Mouse (Mus musculus): ENCODE measurements at regions not wholly inside any gene's neighbourhood (a gene's known extent, or its start where the extent isn't known, plus 50 kb on each side); places are given as distances from the start of the nearest gene placed in this dataset.

DNA sequence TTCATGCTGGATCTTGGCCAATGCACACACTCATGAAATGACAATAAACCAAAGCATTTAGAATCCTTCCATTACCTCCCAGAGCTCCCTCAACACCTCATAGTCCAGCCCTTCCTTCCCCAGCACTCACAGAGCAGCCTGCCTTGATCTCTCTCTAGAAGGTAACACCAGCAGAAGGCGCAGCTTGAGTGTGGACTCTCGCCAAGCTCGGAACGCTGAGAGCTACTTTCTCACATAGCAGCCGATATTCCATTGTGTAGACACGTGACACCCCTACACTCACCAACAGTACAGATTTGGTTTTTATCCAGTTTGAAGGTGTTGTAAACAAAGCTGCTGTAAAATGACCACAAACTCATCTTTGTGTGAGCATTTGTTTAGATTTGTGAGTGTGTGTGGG is 406.8 kb upstream of the Cdh4 start:
- ATAC-seq: no peak

DNA sequence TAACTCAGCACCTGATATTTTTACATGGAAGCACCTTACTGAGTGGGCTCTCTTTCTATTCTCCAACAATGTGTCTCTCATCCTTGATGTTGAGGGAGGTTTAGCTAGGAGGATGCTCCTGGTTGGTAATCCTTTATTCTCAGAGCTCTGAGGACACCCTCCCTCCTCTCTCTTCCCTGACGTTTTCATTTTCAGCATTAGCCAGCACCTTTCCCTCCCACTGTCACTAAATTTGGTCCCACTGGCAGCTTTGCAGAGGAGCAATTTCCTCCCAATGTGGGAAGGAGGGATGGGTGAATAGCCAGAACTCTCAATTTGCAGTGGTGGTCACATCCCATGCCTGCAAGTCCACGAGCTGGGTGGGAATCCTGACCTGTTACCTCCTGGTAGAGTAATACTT is 402.5 kb upstream of the Cdh4 start:
- ATAC-seq: no peak

DNA sequence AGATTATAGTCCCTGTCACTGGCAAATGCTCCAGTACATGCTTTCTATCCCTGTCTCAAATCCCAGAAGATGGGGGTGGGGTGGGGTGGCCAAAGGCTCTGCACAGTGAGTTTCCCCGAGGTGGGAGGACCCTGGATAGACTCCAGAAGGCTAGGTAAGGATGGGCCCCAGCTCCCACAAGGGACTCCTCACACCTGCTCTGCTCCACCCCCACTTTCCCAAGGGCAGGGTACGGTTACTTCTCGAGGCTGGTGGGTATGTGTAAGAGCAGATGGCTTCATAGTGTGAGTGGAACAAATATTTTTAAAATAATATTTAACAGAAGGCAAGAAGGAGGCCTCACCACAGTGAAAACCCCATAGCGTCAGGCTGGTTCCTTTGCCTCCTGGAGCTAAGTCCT is 398.6 kb upstream of the Cdh4 start:
- no peak for ATAC-seq

DNA sequence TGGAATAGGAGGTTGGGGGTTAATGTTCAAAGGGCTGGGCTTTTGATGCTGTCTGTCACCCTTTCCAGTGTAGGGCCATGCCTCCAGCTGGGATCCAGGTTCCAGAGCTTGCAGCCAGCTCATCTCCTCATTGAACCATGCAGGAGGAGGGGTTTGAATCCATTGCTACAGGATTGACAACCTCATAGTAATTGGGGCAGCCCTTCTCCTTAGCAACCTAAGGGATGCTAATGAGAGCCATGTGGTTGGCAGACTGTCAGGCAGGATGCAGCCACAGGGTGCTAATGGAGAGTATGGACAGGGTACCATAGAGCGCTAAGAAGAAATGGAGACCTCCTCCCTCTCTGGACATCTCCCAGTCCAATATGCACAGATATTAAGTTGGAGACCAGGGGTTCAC is 396.9 kb upstream of the Cdh4 start:
- ATAC-seq: no peak

DNA sequence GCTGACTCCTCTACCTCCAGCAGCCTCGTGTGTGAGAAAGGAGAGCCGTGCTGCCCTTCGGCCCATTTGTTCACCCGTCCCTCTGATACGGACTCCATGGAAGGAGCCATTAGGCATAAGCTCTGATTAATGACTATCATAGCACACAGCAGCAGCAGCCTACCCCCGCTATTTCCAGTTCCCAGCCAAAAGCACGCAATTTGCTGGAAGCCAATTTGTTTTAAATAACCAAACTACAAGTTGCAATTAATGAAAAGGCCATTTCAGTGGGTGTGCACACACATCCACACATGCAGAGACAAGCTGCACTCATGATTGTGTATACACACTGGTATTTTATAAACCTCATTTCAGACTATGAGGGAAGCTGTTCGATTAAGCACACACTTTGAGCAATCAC is 387.8 kb upstream of the Cdh4 start:
- ATAC-seq: no peak

DNA sequence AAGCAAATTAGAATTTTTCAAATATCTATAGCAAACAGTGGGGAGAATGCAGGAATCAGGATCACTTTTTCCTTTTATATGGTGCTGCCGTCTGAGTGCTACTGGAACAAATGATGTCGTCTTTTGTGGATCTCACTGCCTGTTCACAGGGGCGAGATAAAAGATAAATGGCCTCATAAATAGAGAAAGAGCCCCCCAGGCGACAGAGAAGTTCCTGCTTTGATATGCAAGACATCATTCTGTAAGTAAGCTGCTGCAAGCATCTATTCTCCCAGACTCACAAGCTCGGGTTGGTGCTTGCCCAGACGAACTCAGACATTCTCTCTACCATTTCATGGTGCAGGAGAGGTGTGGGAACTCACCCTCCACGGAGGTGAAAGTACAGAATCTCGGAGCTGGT is 377.6 kb upstream of the Cdh4 start:
- ATAC-seq: no peak

DNA sequence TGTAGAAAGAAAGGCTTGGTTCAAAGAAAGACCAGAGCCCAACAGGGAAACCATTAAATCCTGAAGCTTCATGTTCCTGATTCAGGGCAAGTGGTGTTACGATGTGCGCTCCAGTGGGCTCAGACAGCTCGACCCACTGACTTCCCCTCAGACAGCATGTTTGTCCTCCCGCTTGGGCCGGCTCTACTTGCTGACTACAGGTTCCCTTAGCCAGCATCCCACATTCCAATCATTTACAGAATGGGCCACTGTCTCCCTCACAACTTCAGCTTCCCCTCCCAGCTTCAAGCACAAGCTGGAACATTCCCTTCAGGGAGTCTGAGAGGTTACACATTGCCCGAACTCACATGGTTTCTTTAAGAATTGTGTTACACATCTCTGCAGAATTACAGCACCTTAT is 372.7 kb upstream of the Cdh4 start:
- ATAC-seq: no peak

DNA sequence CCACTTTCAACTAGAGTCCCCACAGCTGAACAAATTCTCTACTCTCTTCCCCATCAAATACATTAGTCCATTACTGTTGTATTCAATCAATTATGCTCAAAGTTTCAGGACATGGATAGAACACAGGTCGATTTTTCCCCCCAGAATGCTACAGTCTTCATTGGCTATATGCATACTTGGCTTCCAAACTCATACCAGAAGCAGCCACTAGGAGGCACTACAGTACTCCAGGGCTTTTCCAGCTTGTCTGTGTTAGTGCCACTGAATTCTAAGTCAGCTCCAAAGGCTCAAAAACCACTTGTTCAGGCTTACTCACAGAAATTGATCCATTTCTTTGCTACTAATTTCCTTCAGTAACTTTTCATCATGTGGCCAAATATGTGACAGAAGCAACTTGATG is 371.9 kb upstream of the Cdh4 start:
- ATAC-seq: no peak

DNA sequence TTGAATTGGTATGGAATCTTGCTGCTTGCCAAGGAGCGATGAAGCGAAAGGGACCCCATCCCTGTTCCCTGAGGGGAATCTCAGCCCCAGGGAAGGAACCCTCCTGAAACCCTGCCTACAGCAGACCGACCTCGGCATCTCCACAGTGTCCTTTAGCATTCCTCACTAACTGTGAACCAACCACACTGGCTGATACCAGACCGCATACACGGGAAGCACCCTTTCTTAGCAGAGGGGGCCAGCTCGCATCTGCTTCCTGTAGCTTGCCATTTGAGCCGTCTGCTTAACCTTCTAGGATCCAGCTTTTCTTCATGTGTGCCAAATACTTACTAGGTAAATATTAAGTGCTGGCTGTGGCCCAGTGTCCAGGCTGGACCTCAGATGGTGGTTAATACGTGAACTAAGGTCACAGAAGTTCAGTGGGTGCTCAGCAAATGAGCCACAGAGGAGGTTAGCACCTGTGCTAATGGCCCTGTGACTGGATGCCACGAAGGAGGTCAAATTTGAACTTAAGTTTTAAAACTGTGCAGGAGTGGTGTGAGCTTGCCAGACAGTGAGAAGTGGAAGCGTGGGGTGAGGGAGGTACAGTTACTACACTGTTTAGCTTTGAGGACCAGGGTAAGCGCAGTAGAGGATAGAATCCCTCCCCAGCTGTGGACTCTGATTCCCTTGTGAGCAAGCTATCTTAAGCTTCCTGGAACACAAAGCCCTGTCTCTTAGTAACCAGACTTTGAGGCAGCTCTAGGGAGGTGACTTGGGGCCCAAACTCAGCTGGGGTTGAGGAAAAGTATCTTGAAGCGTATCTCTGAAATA is 361.6 kb upstream of the Cdh4 start:
- no peak for ATAC-seq

DNA sequence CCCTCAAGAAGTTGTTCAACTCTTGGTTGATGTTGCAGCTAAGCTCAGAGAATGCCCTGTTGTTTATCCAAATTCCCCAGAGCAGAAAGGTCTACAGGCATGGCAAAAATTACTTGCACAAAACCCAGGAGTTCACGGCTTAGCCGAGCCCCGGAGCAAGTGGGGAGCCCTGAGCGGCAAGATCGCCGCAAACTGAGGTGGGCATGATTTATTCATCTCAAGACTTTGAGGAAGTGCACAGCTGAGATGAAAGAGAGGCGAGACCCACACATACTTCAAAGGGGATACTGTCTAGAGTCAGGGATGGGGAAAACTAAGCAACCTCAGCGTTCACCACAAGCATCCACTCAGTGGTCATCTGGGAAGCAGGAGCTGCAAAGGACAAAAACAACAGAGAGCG is 355.3 kb upstream of the Cdh4 start:
- ATAC-seq: no peak

DNA sequence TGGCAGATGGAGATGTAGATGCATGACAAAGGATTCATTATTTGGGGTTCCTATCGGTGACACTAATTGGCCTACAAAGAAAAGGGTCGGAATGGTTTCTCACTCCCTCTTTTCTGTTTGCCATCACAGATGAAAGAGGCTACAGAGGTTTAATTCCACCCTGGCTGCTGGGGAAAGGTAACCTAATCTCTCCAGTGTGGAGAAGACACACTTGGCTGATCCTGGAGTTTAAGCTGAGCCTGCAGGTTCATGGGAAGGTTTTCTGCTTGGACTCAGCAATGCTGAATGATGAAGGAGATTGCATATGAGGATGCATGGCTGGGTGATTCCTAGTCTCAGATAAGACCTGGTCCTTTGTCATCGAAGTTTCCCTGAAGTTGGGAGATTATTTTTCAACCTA is 350.8 kb upstream of the Cdh4 start:
- no peak for ATAC-seq

DNA sequence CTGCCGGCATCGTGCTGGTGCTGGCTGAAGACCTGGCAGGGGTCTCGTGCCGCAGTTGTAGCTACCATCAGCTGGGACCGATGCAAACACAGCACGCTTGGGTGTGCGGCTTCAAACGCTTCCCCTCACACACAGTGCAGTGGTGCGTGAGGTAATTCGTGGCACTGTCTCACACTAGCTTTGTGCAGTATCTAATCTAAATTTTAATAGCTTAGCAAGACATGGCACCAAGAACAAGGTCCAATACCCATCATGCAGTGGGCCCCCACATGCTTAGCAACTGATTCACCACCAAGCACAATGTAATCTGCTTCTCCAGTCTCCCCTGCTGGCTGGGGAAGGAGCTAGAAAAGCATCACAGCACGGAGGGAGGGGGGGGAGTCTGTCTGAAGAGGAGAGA is 348.2 kb upstream of the Cdh4 start:
- ATAC-seq: no peak

DNA sequence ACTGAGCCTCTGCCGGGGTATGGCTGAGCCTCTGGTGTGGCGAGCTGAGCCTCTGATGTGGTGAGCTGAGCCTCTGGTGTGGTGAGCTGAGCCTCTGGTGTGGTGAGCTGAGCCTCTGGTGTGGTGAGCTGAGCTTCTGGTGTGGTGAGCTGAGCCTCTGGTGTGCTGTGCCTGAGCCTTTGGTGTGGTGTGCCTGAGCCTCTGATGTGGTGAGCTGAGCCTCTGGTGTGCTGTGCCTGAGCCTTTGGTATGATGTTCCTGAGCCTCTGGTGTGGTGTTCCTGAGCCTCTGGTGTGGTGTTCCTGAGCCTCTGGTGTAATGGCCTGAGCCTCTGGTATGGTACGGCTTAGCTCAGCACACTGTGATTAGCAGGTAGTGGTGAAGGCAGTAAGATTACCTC is 346.2 kb upstream of the Cdh4 start:
- no peak for ATAC-seq

DNA sequence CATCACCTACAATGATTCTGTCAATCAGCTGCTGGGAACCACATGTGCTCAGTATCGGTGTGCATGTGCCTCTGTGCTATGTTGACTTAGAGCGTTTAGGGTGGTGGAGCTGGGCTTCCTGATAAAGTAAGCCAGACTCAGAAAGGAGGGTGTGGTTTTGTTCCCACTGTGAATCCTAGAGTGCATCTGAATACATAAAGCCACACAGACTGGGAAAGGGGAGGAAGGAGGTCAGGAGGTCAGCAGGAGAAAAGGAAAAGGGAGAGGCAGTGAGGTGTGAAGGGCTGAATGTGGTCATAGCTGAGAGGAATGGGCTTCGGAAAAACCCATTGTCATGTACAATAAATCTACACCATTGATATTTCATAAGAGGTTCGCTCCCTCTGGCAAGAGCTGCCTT is 345.4 kb upstream of the Cdh4 start:
- no peak for ATAC-seq

DNA sequence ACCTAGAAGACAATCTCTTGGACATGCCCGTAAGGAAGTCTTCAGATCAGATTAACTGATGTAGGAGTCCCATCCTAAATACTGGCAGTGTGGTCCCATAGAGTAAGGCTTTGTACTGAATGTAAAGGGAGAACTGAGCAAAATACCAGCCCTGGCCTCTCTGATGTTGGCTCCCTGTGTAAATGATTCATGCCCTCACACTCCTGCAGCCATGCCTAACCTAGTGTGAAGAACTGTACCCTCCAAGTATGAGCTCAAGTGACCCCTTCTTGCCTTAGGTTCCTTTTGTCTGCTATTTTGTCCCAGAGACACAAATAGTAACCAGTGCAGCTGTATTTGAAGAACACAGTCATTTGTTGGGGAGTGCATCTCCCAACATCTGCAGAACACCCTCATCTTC is 342.4 kb upstream of the Cdh4 start:
- ATAC-seq: no peak

DNA sequence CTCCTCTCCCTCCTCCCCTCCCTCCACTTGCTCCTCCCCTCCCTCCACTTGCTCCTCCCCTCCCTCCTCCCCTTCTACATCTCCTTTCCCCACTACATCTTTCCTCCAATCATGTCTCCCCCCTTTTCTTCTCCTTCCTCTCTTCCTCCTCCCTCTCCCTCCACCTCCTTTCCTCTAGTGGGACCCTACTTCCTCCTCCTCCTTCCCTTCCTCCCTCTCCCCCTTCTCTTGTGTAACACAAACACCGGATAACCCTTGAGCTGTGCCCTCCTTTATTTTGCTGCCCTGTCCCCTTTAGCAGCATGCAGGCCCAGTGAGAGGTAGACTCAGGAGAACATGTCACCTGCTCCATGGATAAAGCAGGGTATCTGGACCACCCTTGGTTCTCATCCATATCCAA is 339.1 kb upstream of the Cdh4 start:
- ATAC-seq: no peak

DNA sequence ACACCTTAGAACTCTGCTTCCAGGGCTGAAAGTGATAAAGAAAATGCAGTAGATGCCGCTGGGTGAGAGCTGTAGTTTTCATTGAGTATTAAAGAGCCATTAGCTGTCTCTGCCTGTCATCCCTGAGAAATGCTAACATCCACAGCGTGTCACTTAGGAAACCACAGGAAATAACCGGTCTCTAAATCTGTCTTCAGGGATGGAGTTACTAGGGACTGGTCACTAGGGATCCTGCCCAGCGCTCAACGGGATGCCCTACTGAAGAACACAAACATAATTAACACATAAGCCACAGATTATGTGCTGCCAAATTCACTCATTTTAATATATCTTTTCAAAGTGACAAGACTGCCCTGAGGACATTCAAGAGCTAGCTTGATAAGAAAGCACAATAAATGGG is 329.3 kb upstream of the Cdh4 start:
- no peak for ATAC-seq

DNA sequence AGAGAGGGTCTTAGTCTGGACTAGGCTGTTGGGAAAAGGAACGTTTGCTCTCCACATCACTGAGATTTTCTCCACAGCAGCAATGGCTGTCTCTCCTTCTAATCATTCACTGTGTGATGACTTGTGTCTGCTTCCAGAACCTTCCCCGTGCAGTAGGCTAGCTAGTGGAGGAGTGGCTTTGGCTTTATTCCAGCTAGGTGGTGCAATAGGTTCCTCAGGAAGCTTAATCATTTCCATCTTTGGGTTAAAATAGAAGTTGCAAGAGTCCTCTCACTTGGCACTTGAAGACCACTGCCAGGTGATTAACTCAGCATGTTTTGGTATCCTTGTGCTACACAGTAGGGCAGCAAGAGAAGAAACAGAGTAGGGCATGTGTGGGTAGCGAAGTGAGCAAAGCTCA is 314.2 kb upstream of the Cdh4 start:
- ATAC-seq: no peak

DNA sequence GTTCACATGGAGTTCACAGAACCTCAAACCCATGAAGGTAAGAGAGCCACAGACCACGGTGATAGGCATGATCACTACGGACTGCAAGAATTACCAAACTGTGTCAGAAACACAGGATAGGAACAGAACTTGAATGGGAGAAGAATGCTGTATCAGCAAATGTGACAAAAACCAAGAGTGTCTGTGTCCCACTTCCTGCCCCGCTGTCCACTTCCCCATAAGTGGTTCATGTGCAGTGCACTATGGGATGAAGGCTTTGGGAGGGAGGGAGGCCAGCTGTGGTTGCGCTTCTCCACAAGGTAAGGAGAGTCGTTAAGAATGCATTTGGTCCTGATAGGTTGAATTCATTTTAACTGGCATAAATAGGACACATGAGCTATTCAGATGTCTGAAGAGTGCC is 313.8 kb upstream of the Cdh4 start:
- no peak for ATAC-seq

DNA sequence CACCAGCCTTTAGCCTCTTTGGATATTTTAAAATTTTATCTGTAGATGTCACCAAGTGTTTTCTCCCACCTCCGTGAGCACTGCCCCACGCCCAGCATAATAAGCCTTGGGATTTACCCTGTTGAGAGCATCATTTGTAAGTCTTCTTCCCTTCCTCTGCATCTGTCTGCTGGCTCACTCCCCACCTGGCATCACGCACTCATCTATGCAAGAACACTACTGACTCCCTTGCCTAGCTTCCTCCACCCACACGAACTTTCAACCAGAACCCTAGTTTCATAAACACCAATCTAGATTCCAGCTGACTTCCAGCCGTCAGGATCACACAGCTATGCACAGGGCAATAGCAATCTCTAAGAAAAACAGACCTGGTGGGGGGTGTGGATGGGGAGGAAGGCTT is 311.2 kb upstream of the Cdh4 start:
- no peak for ATAC-seq

DNA sequence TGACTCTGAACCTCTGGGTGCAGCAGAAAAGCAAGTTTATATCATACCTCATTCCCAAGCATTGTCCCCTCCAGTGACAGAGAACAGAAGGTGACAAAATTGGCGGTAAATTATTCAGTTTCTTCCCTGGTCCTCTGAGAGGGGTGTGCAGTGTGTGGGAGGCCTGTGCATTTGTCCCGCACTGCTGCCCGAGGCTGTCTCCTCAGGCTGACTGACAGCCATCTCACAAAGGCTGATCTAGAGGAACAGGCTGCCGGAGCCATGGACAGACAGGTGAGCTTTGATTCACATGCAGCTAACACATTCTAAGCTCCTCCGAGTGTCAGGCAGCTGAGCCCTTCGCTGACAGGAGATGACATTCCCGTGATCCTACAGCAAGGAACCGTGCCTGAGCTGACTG is 299.9 kb upstream of the Cdh4 start:
- no peak for ATAC-seq

DNA sequence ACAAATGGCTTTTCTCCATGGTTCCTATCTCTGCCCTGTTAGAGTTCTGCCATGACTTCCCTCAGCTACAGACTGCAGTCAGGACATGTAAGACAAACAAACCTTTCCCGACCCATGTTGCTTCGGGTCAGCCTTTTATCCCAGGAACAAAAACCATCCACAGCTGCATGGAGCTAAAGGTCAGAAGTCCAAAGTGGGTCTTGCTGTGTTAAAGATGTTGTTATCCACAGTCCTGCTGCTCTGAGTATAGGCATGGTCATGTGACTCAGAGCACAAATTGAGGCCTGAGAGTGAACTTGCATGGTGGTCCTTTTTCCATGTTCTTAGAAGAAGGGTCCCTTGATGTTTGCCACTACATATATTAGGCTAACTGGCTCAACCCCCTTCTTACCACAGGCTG is 296.5 kb upstream of the Cdh4 start:
- ATAC-seq: no peak

DNA sequence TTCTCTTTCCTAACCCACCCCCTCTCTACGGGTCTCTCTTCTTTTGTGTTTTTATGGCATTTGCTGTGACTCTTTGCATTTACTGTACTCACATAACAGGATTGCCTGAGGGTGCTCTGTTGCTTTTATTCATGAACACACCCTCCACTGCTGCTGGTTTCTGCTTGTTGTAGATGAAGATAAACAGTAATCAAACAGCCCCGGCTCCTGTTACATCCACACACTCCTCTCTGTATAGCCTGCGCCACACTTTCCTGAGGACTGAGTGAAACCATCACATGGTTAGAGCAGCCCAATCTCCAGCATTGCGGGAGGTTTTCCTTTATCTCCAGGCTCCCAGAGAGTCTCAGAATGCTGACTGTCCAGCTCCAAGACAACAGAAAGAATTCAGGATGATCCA is 296.0 kb upstream of the Cdh4 start:
- ATAC-seq: no peak

DNA sequence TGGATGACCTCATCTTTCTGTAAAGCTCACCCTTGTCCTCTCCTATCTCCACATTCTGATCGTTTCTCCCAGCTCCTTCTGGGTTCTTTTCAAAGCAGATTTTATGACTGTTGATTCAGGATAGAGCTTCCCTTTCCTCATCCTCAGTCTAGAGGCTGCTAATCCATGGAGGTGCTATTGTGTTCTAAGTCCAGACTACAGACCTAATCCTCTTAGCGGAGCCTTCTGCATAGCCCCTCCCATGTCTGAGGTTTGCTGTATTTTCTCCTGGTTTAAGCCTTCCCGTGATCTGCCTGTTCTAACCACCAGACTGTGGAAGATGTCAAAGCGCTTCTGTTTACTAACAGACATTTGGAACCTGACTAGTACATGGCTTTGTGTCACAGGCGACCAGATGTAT is 294.0 kb upstream of the Cdh4 start:
- no peak for ATAC-seq

DNA sequence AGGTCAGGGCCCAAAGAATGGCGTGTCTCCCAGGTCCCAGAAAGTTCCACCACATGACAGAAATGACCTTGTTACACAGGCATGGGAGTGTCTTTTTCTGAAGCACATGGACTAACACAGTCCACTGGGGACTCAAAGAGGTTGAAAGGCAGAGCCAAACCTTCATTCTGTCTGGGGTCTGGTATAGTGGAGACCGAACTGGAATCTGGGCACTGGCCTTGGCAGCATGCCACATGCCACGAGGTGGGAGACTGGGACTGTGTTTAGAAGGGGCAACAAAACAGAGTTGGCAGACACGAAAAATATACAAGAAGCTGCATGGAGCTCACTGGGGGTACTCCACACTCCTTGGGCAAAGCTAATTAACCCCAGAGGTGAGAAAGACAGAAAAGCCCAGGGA is 293.6 kb upstream of the Cdh4 start:
- no peak for ATAC-seq

DNA sequence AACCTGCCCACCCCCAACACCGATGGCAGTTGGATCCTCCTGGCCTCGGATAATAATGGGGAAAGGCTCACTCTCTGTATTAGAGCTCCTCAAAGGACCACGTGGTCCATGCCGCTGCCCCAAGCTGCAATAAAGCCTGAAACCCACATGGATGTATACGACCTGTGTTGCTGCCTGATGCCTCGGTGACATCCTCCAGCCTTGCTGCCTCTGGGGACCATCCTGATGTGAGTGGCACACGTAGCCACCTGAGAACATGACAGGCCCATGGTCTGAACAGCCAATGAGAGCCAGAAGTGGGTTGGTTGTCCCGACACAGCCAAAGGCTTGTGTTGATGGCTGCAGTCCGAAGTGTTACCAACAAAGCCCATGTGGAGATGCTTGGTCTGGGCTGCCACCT is 283.4 kb upstream of the Cdh4 start:
- ATAC-seq: no peak

Data from activated CD4-positive, CD25-positive, alpha-beta regulatory T cell, adult 4 months (primary cell).